Mouse (Mus musculus) brain, adult 2 months (tissue): ENCODE data around the gene Trim38.

Experiments used
- DNase-seq: peaks from one replicate; pipeline ENCODE4 v3.0.0; 2011; ENCODE audit warnings: low read depth, low spot score

Gene Trim38

DNA sequence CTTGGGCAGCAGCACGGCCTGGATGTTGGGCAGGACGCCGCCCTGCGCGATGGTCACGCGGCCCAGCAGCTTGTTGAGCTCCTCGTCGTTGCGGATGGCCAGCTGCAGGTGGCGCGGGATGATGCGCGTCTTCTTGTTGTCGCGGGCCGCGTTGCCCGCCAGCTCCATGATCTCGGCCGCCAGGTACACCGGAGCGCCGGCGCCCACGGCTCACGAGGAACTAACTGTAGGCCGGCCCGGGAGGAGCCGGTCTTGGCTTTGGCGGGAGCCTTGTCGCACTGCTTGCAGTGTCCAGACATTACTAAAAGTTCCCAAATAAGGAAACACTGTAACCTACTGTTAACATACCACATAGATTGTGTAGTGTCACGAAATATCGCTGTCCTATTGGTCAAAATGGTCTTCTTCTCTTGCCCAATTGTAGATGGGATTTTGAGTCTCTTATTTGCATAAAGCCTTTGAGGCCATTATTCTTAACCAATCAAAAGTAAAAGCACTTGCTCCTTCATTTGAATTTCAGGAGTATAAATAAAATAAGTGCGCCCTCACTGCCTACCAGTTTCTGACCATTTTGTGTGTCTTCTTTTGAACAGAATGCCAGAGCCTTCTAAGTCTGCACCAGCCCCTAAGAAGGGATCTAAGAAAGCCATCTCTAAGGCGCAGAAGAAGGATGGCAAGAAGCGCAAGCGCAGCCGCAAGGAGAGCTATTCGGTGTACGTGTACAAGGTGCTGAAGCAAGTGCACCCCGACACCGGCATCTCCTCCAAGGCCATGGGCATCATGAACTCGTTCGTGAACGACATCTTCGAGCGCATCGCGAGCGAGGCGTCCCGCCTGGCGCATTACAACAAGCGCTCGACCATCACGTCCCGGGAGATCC lies 23.3 kb upstream of the Trim38 start, which contains the start of gene Hist1h2bb:
Gene Hist1h2bb (plus strand): TSS at position 534 of the 880 bp plus-strand sequence.
- peak; percentile 98 for DNase-seq

DNA sequence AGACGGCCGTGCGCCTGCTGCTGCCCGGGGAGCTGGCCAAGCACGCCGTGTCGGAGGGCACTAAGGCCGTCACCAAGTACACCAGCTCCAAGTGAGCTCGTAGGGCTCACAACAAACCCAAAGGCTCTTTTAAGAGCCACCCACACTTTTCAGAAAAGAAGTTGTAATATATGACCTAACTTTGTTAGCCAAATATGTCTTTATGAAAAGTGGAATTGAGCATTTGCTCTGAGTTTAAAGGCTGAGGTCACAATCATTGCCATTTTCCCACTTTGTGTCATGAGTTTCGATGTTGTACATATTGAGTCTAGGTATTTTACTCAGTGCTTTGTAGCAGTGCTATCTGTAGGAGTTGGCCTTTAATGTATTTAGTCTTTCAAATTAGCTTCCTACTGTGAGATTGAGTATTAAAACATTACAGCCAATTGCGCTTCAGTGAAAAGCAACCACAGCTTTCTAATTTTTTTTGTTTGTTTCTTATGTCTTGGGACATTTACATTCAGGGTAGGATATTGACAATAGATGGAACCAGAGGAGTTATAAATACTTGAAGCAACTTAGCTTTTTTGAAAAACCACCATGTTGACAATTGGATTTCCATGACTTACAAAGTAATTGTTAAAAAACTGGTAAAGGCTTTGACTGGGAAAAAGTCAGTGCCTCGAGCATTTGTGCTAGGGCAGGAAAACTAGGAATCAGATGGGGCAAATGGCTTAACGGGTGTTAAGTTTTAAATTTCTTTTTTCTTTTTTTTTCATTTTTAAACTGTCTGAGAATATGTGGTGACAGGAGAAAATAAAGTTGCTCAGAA lies 22.4 kb upstream of the Trim38 start:
- peak; percentile 28 for DNase-seq

DNA sequence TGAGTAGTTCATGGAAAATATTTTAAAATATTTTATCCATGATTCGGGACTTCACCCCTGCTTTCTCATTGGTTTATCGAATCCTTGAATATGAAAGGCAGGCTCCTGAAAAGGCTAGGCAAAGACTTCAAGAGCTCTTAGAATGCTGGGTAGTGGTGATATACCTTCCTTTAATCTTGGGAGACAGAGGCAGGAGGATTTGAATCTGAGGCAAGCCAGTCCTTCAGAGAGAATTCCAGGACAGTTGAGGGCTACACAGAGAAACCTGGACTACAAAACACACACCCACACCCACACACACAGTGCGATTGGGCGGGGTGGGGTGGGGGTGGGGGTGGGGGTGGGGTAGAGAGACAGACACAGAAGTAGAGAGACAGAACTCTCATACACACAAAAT lies 21.8 kb upstream of the Trim38 start:
- DNase-seq: no peak

DNA sequence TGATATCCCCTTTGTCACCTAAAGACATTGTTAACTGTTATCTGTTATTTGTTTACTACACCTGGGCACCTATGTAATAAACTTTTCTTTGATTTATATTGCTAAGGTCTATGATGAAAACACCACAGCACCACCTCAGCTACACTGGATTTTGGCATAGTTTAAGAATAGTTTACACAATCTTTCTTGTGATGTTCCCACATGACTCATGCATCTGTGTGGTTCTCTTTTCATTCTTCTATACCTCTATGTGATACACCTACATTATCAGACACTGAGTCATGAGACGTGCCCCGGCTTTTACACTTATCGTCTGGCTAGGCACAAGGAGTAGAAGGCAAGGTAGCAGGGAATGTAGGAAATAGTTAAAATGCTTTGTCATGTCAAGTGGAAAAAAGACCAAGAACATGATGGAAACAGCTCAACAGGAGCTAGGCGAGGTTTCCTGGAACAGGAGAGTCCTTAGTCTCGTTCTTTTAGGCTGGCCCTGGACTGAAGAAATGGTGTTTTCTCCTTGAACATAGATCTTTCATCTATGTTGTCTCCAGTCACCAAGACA lies 20.1 kb upstream of the Trim38 start:
- no peak for DNase-seq

DNA sequence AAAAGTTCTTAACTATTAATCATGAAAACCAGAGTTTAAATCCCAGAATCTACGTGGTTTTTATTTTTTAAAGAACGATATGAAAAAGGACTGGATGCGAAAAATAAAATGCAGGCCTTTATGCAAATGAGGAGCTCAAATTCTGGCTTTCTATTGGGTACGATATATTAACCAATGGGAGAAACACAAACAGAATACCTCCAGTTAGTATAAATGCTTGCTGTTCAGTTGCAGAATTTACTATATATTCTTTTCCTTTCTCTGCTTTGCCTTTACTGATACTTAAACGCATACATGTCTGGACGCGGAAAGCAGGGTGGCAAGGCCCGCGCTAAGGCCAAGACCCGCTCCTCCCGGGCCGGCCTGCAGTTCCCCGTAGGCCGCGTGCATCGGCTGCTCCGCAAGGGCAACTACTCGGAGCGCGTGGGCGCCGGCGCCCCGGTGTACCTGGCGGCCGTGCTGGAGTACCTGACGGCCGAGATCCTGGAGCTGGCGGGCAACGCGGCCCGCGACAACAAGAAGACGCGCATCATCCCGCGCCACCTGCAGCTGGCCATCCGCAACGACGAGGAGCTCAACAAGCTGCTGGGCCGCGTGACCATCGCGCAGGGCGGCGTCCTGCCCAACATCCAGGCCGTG lies 18.8 kb upstream of the Trim38 start, which contains the start of gene Hist1h2ab:
Gene Hist1h2ab (plus strand): TSS at position 288 of the 639 bp plus-strand sequence.
- peak; percentile 89 for DNase-seq

DNA sequence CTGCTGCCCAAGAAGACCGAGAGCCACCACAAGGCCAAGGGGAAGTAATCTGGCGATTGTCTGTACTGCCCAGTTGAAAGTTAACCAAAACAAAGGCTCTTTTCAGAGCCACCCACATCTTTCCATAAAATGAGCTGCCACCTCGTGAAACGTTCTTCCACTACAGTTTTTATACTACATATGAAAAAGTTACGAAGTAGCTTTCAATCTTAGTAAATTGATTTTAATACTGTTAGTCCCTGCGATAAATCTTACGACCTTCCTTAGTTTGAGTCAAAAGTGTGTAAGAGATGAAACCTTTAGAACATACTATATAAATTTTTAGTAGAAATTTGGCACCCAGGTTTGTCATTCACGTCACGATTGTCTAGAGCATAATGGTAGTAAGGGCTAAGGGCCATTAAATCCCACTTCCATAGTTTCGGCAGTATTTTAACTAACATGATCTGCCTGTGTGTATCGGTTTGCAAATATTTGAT lies 18.2 kb upstream of the Trim38 start:
- DNase-seq: peak; percentile 16

DNA sequence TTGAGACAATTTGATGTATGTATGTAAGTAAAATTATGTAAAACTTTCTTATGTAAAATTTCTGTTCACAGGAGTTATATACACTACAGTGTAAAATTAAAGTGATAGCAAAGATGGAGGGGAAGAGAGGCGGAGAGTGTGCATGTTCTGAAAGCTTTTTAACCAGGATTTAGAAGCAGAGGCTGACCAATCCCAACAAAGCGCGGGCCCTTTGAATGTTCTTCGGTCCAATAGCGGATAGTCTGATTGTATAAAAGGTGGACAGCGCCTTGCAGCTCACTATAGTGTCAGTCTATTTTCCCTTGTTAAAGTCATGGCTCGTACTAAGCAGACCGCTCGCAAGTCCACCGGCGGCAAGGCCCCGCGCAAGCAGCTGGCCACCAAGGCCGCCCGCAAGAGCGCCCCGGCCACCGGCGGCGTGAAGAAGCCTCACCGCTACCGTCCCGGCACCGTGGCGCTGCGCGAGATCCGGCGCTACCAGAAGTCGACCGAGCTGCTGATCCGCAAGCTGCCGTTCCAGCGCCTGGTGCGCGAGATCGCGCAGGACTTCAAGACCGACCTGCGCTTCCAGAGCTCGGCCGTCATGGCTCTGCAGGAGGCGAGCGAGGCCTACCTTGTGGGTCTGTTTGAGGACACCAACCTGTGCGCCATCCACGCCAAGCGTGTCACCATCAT lies 17.5 kb upstream of the Trim38 start, which contains the start of gene Hist1h3b:
Gene Hist1h3b (plus strand): TSS at position 201 of the 675 bp plus-strand sequence.
- peak; percentile 94 for DNase-seq

DNA sequence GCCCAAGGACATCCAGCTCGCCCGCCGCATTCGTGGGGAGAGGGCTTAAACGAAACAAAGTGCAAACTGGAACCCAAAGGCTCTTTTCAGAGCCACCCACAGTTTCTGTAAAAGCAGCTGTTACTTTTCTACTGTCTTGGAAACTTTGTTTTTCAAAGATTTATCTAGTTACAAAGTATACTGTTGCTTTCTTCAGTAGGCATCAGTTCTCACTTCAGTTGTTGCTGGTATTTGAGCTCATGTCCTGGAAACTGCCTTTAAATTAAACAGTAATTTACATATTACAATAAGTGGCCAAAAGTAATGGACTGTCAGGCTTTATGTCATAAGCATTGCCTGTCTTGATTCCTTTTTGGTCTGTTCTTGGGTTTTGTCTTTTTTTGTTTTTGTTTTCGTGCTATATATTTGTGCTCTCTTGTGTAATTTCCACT lies 17.0 kb upstream of the Trim38 start:
- no peak for DNase-seq

DNA sequence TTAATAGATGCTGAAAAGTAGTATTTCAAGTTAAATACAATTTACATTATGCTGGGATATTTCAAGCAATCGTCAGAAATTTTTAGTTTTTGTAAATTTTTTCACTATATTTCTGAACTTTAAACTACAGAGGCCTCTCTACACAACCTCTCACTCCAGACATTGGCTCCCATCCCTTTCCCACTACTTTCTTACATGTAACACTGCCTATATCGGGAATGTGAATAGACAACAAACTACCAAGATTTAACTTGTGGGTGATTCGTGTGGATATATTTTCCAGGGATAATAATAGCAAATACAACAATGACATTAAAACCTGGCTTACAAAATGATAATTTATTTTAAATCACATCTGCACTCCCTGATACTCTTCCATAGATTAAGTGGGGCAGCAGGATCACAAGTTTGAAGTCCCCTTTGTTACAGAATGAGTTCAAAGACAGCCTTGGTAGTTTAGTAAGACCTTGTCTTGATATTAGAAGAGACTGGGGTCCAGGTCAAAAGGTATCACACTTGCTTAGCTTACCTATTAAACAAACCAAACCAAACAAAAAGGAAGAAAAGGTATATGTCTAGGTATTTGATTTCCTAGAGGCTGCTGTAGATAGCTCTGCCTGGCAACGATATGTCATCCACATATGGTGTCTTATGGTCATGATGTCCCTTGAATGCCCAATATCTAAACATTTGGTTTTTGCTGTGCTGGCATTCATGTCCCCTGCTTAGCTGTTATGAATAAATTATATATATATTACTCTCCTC lies 16.2 kb upstream of the Trim38 start:
- no peak for DNase-seq

DNA sequence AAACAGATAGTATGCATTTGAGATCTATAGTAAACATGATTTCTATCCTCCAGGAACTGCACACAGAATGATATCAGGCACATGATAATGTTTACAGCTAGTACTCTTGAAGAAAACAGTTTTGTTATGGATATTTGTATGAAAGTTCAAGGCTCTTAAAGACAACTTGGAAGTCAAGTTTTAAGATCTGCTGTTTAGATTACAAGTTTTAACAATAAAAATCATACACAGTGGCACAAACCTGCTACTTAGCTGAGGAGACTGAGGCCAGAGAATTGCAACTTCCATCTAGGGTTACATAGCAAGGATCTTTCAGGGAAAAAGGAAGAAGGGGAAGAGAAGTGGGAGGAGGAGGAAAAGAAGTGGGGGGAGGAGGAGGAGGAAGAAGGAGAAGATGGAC lies 14.7 kb upstream of the Trim38 start:
- no peak for DNase-seq

DNA sequence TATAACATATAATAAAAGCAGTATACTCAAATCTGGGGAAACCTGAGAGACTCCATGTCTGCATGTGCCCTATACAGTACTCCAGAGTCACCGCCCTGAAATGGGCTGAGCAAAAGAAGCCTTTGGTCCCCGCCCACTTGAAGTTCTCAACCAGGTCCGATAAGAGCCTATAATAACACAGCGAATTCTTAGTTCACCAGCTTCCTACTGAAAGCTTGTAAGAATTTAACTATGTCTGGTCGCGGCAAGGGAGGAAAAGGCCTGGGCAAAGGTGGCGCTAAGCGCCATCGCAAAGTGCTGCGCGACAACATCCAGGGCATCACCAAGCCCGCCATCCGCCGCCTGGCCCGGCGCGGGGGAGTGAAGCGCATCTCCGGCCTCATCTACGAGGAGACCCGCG lies 12.9 kb upstream of the Trim38 start, which contains the start of gene Hist1h4b:
Gene Hist1h4b (plus strand): TSS at position 224 of the 400 bp plus-strand sequence.
- peak; percentile 98 for DNase-seq

DNA sequence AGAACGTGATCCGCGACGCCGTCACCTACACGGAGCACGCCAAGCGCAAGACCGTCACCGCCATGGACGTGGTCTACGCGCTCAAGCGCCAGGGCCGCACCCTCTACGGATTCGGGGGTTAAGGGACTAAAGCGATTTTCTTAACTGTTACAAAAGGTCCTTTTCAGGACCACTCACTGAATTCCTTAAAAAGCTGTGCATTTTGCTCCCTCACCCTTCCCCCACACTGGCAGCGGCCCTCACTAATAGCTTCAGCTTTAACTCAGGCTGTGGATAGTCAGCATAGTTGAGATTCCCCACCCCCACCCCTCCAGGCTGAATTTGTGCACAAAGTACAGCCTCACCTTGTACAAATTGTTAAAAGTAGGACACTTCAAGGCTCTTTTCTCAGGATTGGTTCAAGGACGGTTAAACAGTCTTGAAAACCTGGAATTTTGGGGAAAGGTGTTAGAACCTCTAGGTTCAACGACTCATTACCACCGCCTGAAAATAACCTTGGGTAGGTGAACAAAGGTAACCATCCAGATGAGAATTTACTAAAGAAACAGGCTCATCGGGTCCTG lies 12.4 kb upstream of the Trim38 start:
- peak; percentile 42 for DNase-seq

DNA sequence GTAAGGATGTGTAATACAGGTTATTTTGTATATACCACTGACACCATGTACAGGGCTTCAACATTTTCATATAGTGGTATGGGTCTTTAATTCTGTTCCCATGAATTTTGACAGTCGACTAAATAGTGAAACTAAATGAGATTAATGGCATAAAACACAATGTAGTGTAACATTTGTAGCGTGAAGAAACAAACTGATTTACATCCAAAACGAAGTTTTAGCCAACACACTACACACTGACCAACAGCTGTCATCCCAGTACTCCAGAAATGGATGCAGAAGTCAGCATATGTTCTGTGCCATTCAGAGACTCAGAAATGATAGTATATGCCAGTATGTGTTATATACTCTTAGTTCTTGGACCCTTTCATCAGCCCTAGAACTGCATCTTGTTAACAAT lies 11.8 kb upstream of the Trim38 start:
- DNase-seq: no peak

DNA sequence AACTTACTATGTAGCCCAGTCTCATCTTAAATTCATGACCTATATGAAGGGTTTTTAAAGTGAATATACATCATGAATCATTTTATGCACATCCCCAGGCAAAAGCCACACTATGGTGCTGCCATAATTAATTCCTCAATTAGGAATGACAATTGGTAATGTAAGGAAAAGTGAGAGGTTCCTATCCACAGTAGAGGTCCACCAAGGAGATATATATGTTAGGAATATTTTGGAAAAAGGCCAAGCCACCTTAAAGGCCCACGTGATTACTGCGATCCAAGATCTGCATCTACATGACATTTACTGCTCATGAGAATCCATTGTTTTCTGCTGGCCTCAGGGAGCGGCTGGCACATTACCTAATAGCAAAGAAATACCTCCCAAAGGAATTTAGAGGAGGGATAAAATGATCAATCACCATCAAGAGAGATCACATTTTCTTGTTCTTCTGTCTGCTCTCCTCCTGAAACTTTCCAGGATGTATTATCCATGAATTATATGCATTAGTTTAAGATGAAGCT lies 10.4 kb upstream of the Trim38 start:
- no peak for DNase-seq

DNA sequence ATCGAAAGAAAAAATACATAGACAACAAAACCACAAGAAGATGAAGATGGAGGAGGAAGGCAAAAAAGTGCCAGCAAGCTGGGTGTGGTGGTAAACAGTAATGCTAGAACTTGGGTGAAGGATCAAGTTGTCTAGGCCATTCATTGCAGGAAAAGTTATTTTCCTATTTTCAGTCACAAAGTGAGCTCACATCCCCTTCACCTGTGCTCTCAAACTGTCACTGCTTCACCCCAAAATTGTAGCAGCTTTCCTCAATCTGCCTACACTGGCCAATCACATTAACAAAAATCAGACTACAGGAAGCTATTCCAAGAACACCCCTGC lies 9.8 kb upstream of the Trim38 start:
- DNase-seq: no peak

DNA sequence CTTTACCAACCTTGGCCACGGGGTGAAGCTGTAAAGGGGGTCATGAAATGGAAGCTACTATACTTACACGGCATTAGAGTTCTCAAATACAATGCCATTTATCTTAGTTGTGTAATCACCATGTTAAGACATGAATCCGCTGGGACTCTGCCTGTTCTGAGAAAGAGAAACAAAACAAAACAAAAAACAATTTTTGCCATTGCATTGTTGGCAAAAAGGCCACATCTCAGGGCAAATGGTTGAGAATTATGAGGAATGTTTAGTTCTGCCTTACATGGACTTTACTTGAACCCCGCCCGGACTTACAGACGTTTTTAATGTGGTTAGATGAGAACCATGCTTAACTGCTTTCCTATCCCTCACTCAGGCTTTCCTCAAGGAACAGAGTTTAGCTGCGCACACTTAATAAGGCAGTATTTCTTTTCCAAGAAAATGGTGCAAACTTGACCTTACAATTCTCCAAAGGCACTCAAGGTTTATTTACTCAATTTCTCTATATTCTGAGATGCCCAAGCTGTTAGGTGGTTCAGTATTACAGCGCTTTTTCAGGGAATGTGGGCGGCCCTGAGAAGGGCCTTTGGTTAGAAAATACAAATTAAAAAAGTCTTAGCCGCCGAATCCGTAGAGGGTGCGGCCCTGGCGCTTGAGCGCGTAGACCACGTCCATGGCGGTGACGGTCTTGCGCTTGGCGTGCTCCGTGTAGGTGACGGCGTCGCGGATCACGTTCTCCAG lies 9.3 kb upstream of the Trim38 start:
- DNase-seq: peak; percentile 22

DNA sequence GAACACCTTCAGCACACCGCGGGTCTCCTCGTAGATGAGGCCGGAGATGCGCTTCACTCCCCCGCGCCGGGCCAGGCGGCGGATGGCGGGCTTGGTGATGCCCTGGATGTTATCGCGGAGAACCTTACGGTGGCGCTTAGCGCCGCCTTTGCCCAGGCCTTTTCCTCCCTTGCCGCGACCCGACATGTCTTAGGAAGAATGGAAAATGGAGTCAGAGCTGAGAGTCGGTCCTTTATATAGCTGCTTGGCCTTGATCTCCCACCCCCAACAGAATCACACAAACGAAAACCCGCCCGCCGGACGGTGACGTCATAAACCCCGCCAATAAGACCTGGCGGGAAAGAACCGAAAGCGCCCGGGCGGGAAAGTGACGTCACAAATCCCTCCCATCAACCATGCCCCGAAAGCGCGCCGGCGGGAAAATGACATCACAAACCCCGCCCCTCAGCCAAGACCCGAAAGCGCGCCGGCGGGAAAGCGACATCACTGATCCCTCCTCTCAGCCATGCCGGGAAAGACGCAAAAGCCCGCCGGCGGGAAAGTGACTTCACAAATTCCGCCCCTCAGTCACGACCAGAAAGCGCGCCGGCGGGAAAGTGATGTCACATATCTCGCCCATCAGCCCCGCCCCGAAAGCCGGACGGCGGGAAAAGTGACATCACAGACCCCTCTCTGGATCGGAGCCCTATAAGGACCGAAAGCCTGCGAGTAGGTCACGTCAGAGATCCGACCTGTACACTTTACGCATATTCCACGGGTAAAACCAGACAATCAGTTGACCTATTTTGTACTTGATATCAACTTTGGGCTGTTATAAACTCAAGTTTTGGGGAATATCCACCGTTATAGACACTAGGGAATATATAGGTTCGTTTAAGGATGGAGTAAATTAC lies 8.5 kb upstream of the Trim38 start, which contains the start of gene Hist1h4a:
Gene Hist1h4a (minus strand): TSS at position 259 of the 893 bp plus-strand sequence.
- DNase-seq: peak; percentile 99
